Mouse (Mus musculus) lung, adult 2 months (tissue): ENCODE measurements around the gene Fanci. TPM values are rescaled to one million over a fixed set of nuclear protein-coding genes. Genes with fewer than 3 reads are reported as not detected.

Experiments used
- DNase-seq: peaks from one replicate; pipeline ENCODE4 v3.0.0; 2022
- H3K4me1 ChIP-seq: fragments of 200-500 bp; 2 replicates; pipeline ENCODE4 v1.6.1; 2011; ENCODE audit warnings: low read length; ENCODE audit not compliant: control insufficient read depth, insufficient read depth
- H3K4me3 ChIP-seq: fragments of 200-500 bp; replicated peaks from 2 replicates; pipeline ENCODE3; 2011; ENCODE audit warnings: low read depth, mild to moderate bottlenecking, control low read depth, low read length; ENCODE audit errors: extremely low read depth
- CTCF ChIP-seq: fragments of 200-500 bp; IDR thresholded peaks from 2 replicates; pipeline ENCODE4 v1.5.1; 2011; ENCODE audit warnings: mild to moderate bottlenecking, low read length, control low read depth; ENCODE audit not compliant: insufficient read depth
- POLR2A ChIP-seq: fragments of 200-500 bp; IDR thresholded peaks from 2 replicates; pipeline ENCODE4 v1.6.1; 2011; ENCODE audit warnings: low read depth, mild to moderate bottlenecking, control low read depth, low read length, borderline replicate concordance; ENCODE audit errors: extremely low read depth
- WGBS: fragments of 180-500 bp; shearing (Covaris S2); methylation state at CpG from one replicate; pipeline ENCODE4 v1.1.7; 2018; 5-methylcytosine and 5-hydroxymethylcytosine counted together
- polyA plus RNA-seq: library from polyadenylated mRNA; depleted of rRNA; stranded (reverse); fragments of >200 nt; gene quantifications from 2 replicates; pipeline ENCODE4 v1.2.3, GENCODE M21; 2012

Fanci gene
- polyA plus RNA-seq, 1 experiment = 0.39 TPM

GRCm38 (mm10) chr7:79471436-79471835, 79.7 kb downstream of the Fanci start:
- H3K4me3 ChIP-seq = no peak overlapping the region
- WGBS = 59% methylated on average over 7 of the region's 7 CpGs
- peaks cover 6% of the 10 kb centered on the region for H3K4me1 ChIP-seq
- DNase-seq = no peak
- TF ChIP-seq POLR2A (no peak), CTCF (no peak; the same call in 1 of the 2 replicates)

- no peak for DNase-seq
- 63% methylated on average over 2 of the region's 2 CpGs for WGBS
- peaks cover 2% of the 10 kb centered on the region for H3K4me1 ChIP-seq
- H3K4me3 ChIP-seq = no peak overlapping the region
- TF ChIP-seq POLR2A (no peak), CTCF (peak; percentile 28)
Measured at GRCm38 (mm10) chr7:79472792-79473191, 81.1 kb downstream of the Fanci start.

GRCm38 (mm10) chr7:79473496-79474194, 81.9 kb downstream of the Fanci start:
- no peak for DNase-seq
- WGBS = 73% methylated on average over 9 of the region's 9 CpGs
- Histone ChIP-seq H3K4me3 (no peak overlapping the region), H3K4me1 (peaks cover 2% of the 10 kb centered on the region; the same call in 1 of the 2 replicates)
- no peak for TF ChIP-seq CTCF
- TF ChIP-seq POLR2A = no peak

GRCm38 (mm10) chr7:79474831-79475399, 83.2 kb downstream of the Fanci start:
- H3K4me3 ChIP-seq = no peak overlapping the region
- 37% methylated on average over 5 of the region's 5 CpGs for WGBS
- TF ChIP-seq CTCF (no peak), POLR2A (no peak)
- no peak for DNase-seq
- H3K4me1 ChIP-seq = peaks cover 2% of the 10 kb centered on the region; the same call in 1 of the 2 replicates

- TF ChIP-seq POLR2A = no peak
- TF ChIP-seq CTCF = no peak
- 46% methylated on average over 10 of the region's 10 CpGs for WGBS
- no peaks in the 10 kb centered on the region for H3K4me1 ChIP-seq
Measured at GRCm38 (mm10) chr7:79486528-79486927, 94.8 kb downstream of the Fanci start.

GRCm38 (mm10) chr7:79493915-79494314, 102.2 kb downstream of the Fanci start:
- H3K4me1 ChIP-seq = no peaks in the 10 kb centered on the region
- peak; percentile 41 for DNase-seq
- 11% methylated on average over 8 of the region's 8 CpGs for WGBS
- H3K4me3 ChIP-seq = no peak overlapping the region
- TF ChIP-seq CTCF (peak; percentile 85), POLR2A (no peak)

More at GRCm38 (mm10) chr7:79486528-79486927, 94.8 kb downstream of the Fanci start:
- no peak for DNase-seq
- no peak overlapping the region for H3K4me3 ChIP-seq

- WGBS = 7% methylated on average over 38 of the region's 38 CpGs
- Histone ChIP-seq H3K4me3 (no peak overlapping the region), H3K4me1 (no peaks in the 10 kb centered on the region)
- TF ChIP-seq POLR2A (no peak), CTCF (peak; percentile 85)
- DNase-seq = peak; percentile 85
Measured at GRCm38 (mm10) chr7:79495988-79496815, 104.5 kb downstream of the Fanci start.

- WGBS = 25% methylated on average over 9 of the region's 9 CpGs
- no peak for TF ChIP-seq POLR2A
- no peak for TF ChIP-seq CTCF
- H3K4me3 ChIP-seq = no peak overlapping the region
- no peak for DNase-seq
- no peaks in the 10 kb centered on the region for H3K4me1 ChIP-seq
Measured at GRCm38 (mm10) chr7:79496816-79497328, 105.1 kb downstream of the Fanci start.

- DNase-seq = no peak
- Histone ChIP-seq H3K4me1 (no peaks in the 10 kb centered on the region), H3K4me3 (no peak overlapping the region)
- WGBS = 15% methylated on average over 20 of the region's 20 CpGs
- TF ChIP-seq CTCF = no peak
Measured at GRCm38 (mm10) chr7:79497701-79498115, 106.0 kb downstream of the Fanci start.

- Histone ChIP-seq H3K4me3 (no peak overlapping the region), H3K4me1 (no peaks in the 10 kb centered on the region)
- no peak for DNase-seq
- no peak for TF ChIP-seq CTCF
- WGBS = 7% methylated on average over 6 of the region's 6 CpGs
Measured at GRCm38 (mm10) chr7:79498356-79498755, 106.6 kb downstream of the Fanci start.
